Mouse (Mus musculus) E14TG2a.4 (cell line): ENCODE results near the gene Aifm3.

Source experiments
- CTCF ChIP-seq: conservative IDR thresholded peaks from 2 replicates; pipeline ENCODE4 v1.5.1; 2014; ENCODE audit warnings: low read length
- NANOG ChIP-seq: IDR thresholded peaks from 2 replicates; pipeline ENCODE4 v1.6.1; 2014; ENCODE audit warnings: borderline replicate concordance, low read length, mixed read lengths
- POU5F1 ChIP-seq: IDR thresholded peaks from 2 replicates; pipeline ENCODE4 v1.6.1; 2014; ENCODE audit warnings: low read length, borderline replicate concordance

GRCm38 (mm10) chr16:17510143-17510542, 20.7 kb downstream of the Aifm3 start:
- no peak for TF ChIP-seq CTCF
- no peak for TF ChIP-seq NANOG
- no peak for TF ChIP-seq POU5F1
